Mouse (Mus musculus) forebrain, embryonic 13.5 days (tissue): Measurements from ENCODE around the gene Cacng7. TPM values are rescaled to one million over a fixed set of nuclear protein-coding genes. Genes with fewer than 3 reads are reported as not detected.

Source experiments
- ATAC-seq: fragments of 200-750 bp; cut with Nextera tagmentation; 2 replicates; pipeline ENCODE4 v1.8.0; 2017
- H3K27ac ChIP-seq: fragments of 300-500 bp; sonication (generic); 2 replicates; pipeline ENCODE4 v1.5.1; 2015; ENCODE audit warnings: inconsistent platforms, mild to moderate bottlenecking, moderate library complexity
- H3K27me3 ChIP-seq: fragments of 300-500 bp; sonication (generic); 2 replicates; pipeline ENCODE4 v1.6.1; 2015; ENCODE audit warnings: mild to moderate bottlenecking, inconsistent platforms
- H3K36me3 ChIP-seq: fragments of 300-500 bp; sonication (generic); 2 replicates; pipeline ENCODE4 v1.6.1; 2015; ENCODE audit warnings: mild to moderate bottlenecking, inconsistent platforms; ENCODE audit not compliant: poor library complexity, severe bottlenecking
- H3K4me1 ChIP-seq: fragments of 300-500 bp; sonication (generic); 2 replicates; pipeline ENCODE4 v1.6.1; 2015; ENCODE audit warnings: inconsistent platforms
- H3K4me2 ChIP-seq: fragments of 300-500 bp; sonication (generic); 2 replicates; pipeline ENCODE4 v1.6.1; 2015; ENCODE audit warnings: inconsistent platforms, mild to moderate bottlenecking, moderate library complexity
- H3K4me3 ChIP-seq: fragments of 300-500 bp; sonication (generic); 2 replicates; pipeline ENCODE4 v1.5.1; 2015; ENCODE audit warnings: mild to moderate bottlenecking, inconsistent platforms
- H3K9ac ChIP-seq: fragments of 300-500 bp; sonication (generic); 2 replicates; pipeline ENCODE4 v1.6.1; 2015; ENCODE audit warnings: mild to moderate bottlenecking, inconsistent platforms
- H3K9me3 ChIP-seq: fragments of 300-500 bp; sonication (generic); replicated peaks from 2 replicates; pipeline ENCODE4 v1.6.1; 2016; ENCODE audit warnings: inconsistent platforms
- WGBS: fragments of 180-500 bp; shearing (Covaris S2); methylation state at CpG from one replicate; pipeline ENCODE4 v1.1.7; 2015; 5-methylcytosine and 5-hydroxymethylcytosine counted together
- polyA plus RNA-seq: library from polyadenylated mRNA; unstranded; fragments of >200 nt; fragmentation: Nextera tagmentation; extraction: Ambion mirVana; gene quantifications from 2 replicates; pipeline ENCODE4 v1.2.1, GENCODE M21; 2015

Cacng7 gene
- polyA plus RNA-seq, 1 experiment from 2014 or later: 4.6 TPM

- H3K27ac ChIP-seq: no peak overlapping the region
- peaks cover 35% of the 10 kb centered on the region for H3K4me1 ChIP-seq
- no peaks in the 10 kb centered on the region for H3K9me3 ChIP-seq
- peak; percentile 12; the same call in 1 of the 2 replicates for ATAC-seq
- H3K36me3 ChIP-seq: no peaks in the 10 kb centered on the region
- 2% methylated on average over 9 of the region's 10 CpGs for WGBS
- H3K4me2 ChIP-seq: peak overlapping the region; percentile 89
- H3K9ac ChIP-seq: peak overlapping the region; percentile 56; the same call in 1 of the 2 replicates
- H3K4me3 ChIP-seq: peak overlapping the region; percentile 46
- H3K27me3 ChIP-seq: peaks cover 27% of the 10 kb centered on the region
These were observed 28.5 kb upstream of the Cacng7 start for GRCm38 (mm10) chr7:3304298-3304697.

- H3K27ac ChIP-seq: no peak overlapping the region
- 74% methylated on average over 3 of the region's 3 CpGs for WGBS
- H3K9ac ChIP-seq: no peak overlapping the region
- ATAC-seq: no peak
- peaks cover 15% of the 10 kb centered on the region for H3K27me3 ChIP-seq
- no peak overlapping the region for H3K4me2 ChIP-seq
- H3K4me1 ChIP-seq: peaks cover 35% of the 10 kb centered on the region
- no peak overlapping the region for H3K4me3 ChIP-seq
- no peaks in the 10 kb centered on the region for H3K36me3 ChIP-seq
- 0 out of 2 replicates have a peak, but pooled peaks cover 7% of the 10 kb centered on the region for H3K9me3 ChIP-seq
These were observed 26.4 kb upstream of the Cacng7 start for GRCm38 (mm10) chr7:3306400-3306799.

GRCm38 (mm10) chr7:3308646-3309045 lies 24.1 kb upstream of the Cacng7 start:
- H3K27ac ChIP-seq: no peak overlapping the region
- no peak for ATAC-seq
- H3K4me3 ChIP-seq: no peak overlapping the region
- no peaks in the 10 kb centered on the region for H3K36me3 ChIP-seq
- H3K9me3 ChIP-seq: 0 out of 2 replicates have a peak, but pooled peaks cover 7% of the 10 kb centered on the region
- 0 out of 2 replicates have a peak, but pooled peaks cover under 1% of the 10 kb centered on the region for H3K27me3 ChIP-seq
- H3K4me2 ChIP-seq: no peak overlapping the region
- WGBS: 73% methylated on average over 4 of the region's 4 CpGs
- no peak overlapping the region for H3K9ac ChIP-seq
- H3K4me1 ChIP-seq: peaks cover 16% of the 10 kb centered on the region

GRCm38 (mm10) chr7:3310233-3310632 lies 22.5 kb upstream of the Cacng7 start:
- 98% methylated on average over 7 of the region's 7 CpGs for WGBS
- no peaks in the 10 kb centered on the region for H3K36me3 ChIP-seq

GRCm38 (mm10) chr7:3313571-3313970 lies 19.2 kb upstream of the Cacng7 start:
- no peak overlapping the region for H3K9ac ChIP-seq
- ATAC-seq: no peak
- 88% methylated on average over 8 of the region's 8 CpGs for WGBS

More at GRCm38 (mm10) chr7:3310233-3310632, 22.5 kb upstream of the Cacng7 start:
- Histone ChIP-seq H3K4me3 (no peak overlapping the region), H3K9me3 (0 out of 2 replicates have a peak, but pooled peaks cover 7% of the 10 kb centered on the region), H3K9ac (no peak overlapping the region), H3K27me3 (no peaks in the 10 kb centered on the region), H3K4me1 (no peaks in the 10 kb centered on the region), H3K27ac (no peak overlapping the region), H3K4me2 (no peak overlapping the region)
- no peak for ATAC-seq

GRCm38 (mm10) chr7:3314121-3314520 lies 18.6 kb upstream of the Cacng7 start:
- no peak overlapping the region for H3K4me2 ChIP-seq
- no peak overlapping the region for H3K27ac ChIP-seq
- no peaks in the 10 kb centered on the region for H3K27me3 ChIP-seq
- 67% methylated on average over 5 of the region's 5 CpGs for WGBS
- H3K9me3 ChIP-seq: 0 out of 2 replicates have a peak, but pooled peaks cover 7% of the 10 kb centered on the region
- ATAC-seq: peak; percentile 83
- no peak overlapping the region for H3K9ac ChIP-seq
- H3K4me1 ChIP-seq: no peaks in the 10 kb centered on the region
- H3K36me3 ChIP-seq: no peaks in the 10 kb centered on the region
- H3K4me3 ChIP-seq: no peak overlapping the region

More at GRCm38 (mm10) chr7:3313571-3313970, 19.2 kb upstream of the Cacng7 start:
- H3K4me3 ChIP-seq: no peak overlapping the region
- H3K27ac ChIP-seq: no peak overlapping the region
- H3K4me1 ChIP-seq: no peaks in the 10 kb centered on the region
- H3K4me2 ChIP-seq: no peak overlapping the region
- 0 out of 2 replicates have a peak, but pooled peaks cover 7% of the 10 kb centered on the region for H3K9me3 ChIP-seq
- no peaks in the 10 kb centered on the region for H3K36me3 ChIP-seq
- H3K27me3 ChIP-seq: no peaks in the 10 kb centered on the region

GRCm38 (mm10) chr7:3317704-3318103 lies 15.1 kb upstream of the Cacng7 start:
- Histone ChIP-seq H3K9me3 (no peaks in the 10 kb centered on the region), H3K4me3 (no peak overlapping the region), H3K4me1 (no peaks in the 10 kb centered on the region), H3K36me3 (no peaks in the 10 kb centered on the region), H3K27ac (no peak overlapping the region), H3K9ac (no peak overlapping the region), H3K4me2 (no peak overlapping the region), H3K27me3 (no peaks in the 10 kb centered on the region)
- 50% methylated on average over 4 of the region's 4 CpGs for WGBS
- no peak for ATAC-seq

- Histone ChIP-seq H3K9me3 (no peaks in the 10 kb centered on the region), H3K36me3 (no peaks in the 10 kb centered on the region), H3K4me2 (no peak overlapping the region), H3K27ac (no peak overlapping the region), H3K4me1 (no peaks in the 10 kb centered on the region), H3K4me3 (no peak overlapping the region), H3K27me3 (no peaks in the 10 kb centered on the region), H3K9ac (no peak overlapping the region)
- WGBS: 73% methylated on average over 3 of the region's 3 CpGs
- ATAC-seq: no peak
These were observed 11.9 kb upstream of the Cacng7 start for GRCm38 (mm10) chr7:3320856-3321255.

- Histone ChIP-seq H3K4me1 (no peaks in the 10 kb centered on the region), H3K9ac (no peak overlapping the region), H3K36me3 (no peaks in the 10 kb centered on the region), H3K4me2 (no peak overlapping the region), H3K27me3 (no peaks in the 10 kb centered on the region), H3K4me3 (no peak overlapping the region), H3K27ac (no peak overlapping the region), H3K9me3 (no peaks in the 10 kb centered on the region)
- 90% methylated on average over 1 of the region's 1 CpGs for WGBS
- no peak for ATAC-seq
These were observed 8.9 kb upstream of the Cacng7 start for GRCm38 (mm10) chr7:3323826-3324225.

- Histone ChIP-seq H3K36me3 (no peaks in the 10 kb centered on the region), H3K9me3 (no peaks in the 10 kb centered on the region), H3K27me3 (0 out of 2 replicates have a peak, but pooled peaks cover 9% of the 10 kb centered on the region), H3K4me1 (peaks cover 9% of the 10 kb centered on the region), H3K4me2 (no peak overlapping the region), H3K9ac (no peak overlapping the region), H3K27ac (no peak overlapping the region), H3K4me3 (no peak overlapping the region)
- ATAC-seq: no peak
- WGBS: 81% methylated on average over 4 of the region's 4 CpGs
These were observed 4.8 kb upstream of the Cacng7 start for GRCm38 (mm10) chr7:3327961-3328360.

- Histone ChIP-seq H3K4me3 (peak overlapping the region; percentile 19; the same call in 1 of the 2 replicates), H3K4me1 (peaks cover 21% of the 10 kb centered on the region), H3K9me3 (no peaks in the 10 kb centered on the region), H3K27ac (no peak overlapping the region), H3K36me3 (no peaks in the 10 kb centered on the region), H3K27me3 (0 out of 2 replicates have a peak, but pooled peaks cover 9% of the 10 kb centered on the region), H3K9ac (no peak overlapping the region; the same call in 1 of the 2 replicates), H3K4me2 (peak overlapping the region; percentile 49)
- ATAC-seq: 0 out of 2 replicates have a peak, but pooled peaks have one; percentile 12
- 23% methylated on average over 31 of the region's 31 CpGs for WGBS
These were observed 2.8 kb upstream of the Cacng7 start for GRCm38 (mm10) chr7:3329776-3330546.

GRCm38 (mm10) chr7:3331171-3331570 lies 1.6 kb upstream of the Cacng7 start:
- H3K27me3 ChIP-seq: 0 out of 2 replicates have a peak, but pooled peaks cover 9% of the 10 kb centered on the region
- H3K36me3 ChIP-seq: no peaks in the 10 kb centered on the region
- peak overlapping the region; percentile 85; the same call in 1 of the 2 replicates for H3K9ac ChIP-seq
- ATAC-seq: no peak
- H3K9me3 ChIP-seq: no peaks in the 10 kb centered on the region
- WGBS: 51% methylated on average over 6 of the region's 6 CpGs
- H3K4me3 ChIP-seq: peak overlapping the region; percentile 77
- peaks cover 28% of the 10 kb centered on the region for H3K4me1 ChIP-seq
- peak overlapping the region; percentile 93; the same call in 1 of the 2 replicates for H3K27ac ChIP-seq
- peak overlapping the region; percentile 75 for H3K4me2 ChIP-seq
